Mouse (Mus musculus) gonadal fat pad, adult 2 months (tissue): ENCODE results near the gene Tmem33. TPM values are rescaled to one million over a fixed set of nuclear protein-coding genes. Genes with fewer than 3 reads are reported as not detected.

Experiments
- DNase-seq: peaks from one replicate; pipeline ENCODE4 v3.0.0-alpha.2; 2012; ENCODE audit warnings: low read depth
- polyA plus RNA-seq: library from polyadenylated mRNA; depleted of rRNA; stranded (reverse); fragments of >200 nt; gene quantifications from 2 replicates; pipeline ENCODE4 v1.2.3, GENCODE M21; 2012; rRNA removed

Gene Tmem33
- polyA plus RNA-seq, 1 experiment: 133 TPM

GRCm38 (mm10) chr5:67324032-67324431, 63.7 kb downstream of the Tmem33 start:
- DNase-seq: no peak

DNA sequence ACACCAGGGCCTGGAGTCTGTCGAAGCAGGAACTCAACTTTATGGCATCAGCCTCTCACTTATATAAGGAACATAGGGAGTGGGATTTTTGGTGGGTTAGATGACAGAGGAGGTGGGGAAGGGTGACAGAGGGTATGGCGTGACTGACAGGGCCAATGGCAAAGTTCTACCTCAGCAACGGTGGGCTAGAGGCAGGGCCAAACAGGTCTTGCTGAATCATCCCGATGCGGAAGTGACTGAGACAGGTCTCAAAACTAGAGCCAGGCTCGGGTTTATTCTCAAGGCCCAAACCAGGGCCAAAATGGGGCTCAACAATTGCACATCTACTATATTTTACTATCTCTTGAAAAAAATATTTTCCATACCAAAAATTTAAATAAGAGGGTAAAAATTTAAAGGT, 80.4 kb downstream of the Tmem33 start:
- no peak for DNase-seq

Other genes starting within 250 kb of the Tmem33 start
- 0.05 TPM in 1 of 2 replicates, not detected in the other for gene Phox2b, start 161.3 kb upstream of the Tmem33 start, polyA plus RNA-seq
- gene Slc30a9, start 46.4 kb downstream of the Tmem33 start, polyA plus RNA-seq: 33.6 and 34.0 TPM in 2 replicates
- 2.6 and 3.0 TPM in 2 replicates for gene Bend4, start 167.7 kb downstream of the Tmem33 start, polyA plus RNA-seq